Mouse (Mus musculus) forebrain, embryonic 11.5 days (tissue): Measurements from ENCODE around the gene Mpp1. TPM values are rescaled to one million over a fixed set of nuclear protein-coding genes. Genes with fewer than 3 reads are reported as not detected.

Experiments
- ATAC-seq: fragments of 200-750 bp; cut with Nextera tagmentation; replicated peaks from 2 replicates; pipeline ENCODE4 v1.8.0; 2017; ENCODE audit warnings: moderate TSS enrichment; ENCODE audit not compliant: low FRiP score
- DNase-seq: peaks from one replicate; pipeline ENCODE4 v3.0.0-alpha.2; 2017; ENCODE audit warnings: low spot score
- H3K27ac ChIP-seq: fragments of 300-500 bp; sonication (generic); 2 replicates; pipeline ENCODE4 v1.5.1; 2014; ENCODE audit warnings: low read depth, low read length
- H3K27me3 ChIP-seq: fragments of 300-500 bp; sonication (generic); 2 replicates; pipeline ENCODE4 v1.6.1; 2014; ENCODE audit warnings: mild to moderate bottlenecking, low read length, mixed read lengths; ENCODE audit not compliant: control insufficient read depth, insufficient read depth
- H3K36me3 ChIP-seq: fragments of 300-500 bp; sonication (generic); 2 replicates; pipeline ENCODE4 v1.6.1; 2014; ENCODE audit warnings: mild to moderate bottlenecking, low read length, moderate library complexity, mixed read lengths; ENCODE audit not compliant: control insufficient read depth, insufficient read depth
- H3K4me1 ChIP-seq: fragments of 300-500 bp; sonication (generic); replicated peaks from 2 replicates; pipeline ENCODE4 v1.6.1; 2014; ENCODE audit warnings: low read length, mixed read lengths; ENCODE audit not compliant: control insufficient read depth, insufficient read depth
- H3K4me2 ChIP-seq: fragments of 300-500 bp; sonication (generic); 2 replicates; pipeline ENCODE4 v1.6.1; 2014; ENCODE audit warnings: low read depth, mild to moderate bottlenecking, low read length, moderate library complexity, mixed read lengths; ENCODE audit not compliant: severe bottlenecking
- H3K4me3 ChIP-seq: fragments of 300-500 bp; sonication (generic); 2 replicates; pipeline ENCODE4 v1.5.1; 2014; ENCODE audit warnings: low read depth, low read length
- H3K9ac ChIP-seq: fragments of 300-500 bp; sonication (generic); 2 replicates; pipeline ENCODE4 v1.6.1; 2014; ENCODE audit warnings: low read length
- H3K9me3 ChIP-seq: fragments of 300-500 bp; sonication (generic); 2 replicates; pipeline ENCODE4 v1.6.1; 2016; ENCODE audit warnings: low read length, mixed read lengths; ENCODE audit not compliant: control insufficient read depth
- WGBS: fragments of 180-500 bp; shearing (Covaris S2); extraction: QIAGEN DNeasy Blood & Tissue Kit; methylation state at CpG from one replicate; pipeline ENCODE4 v1.1.7; 2014; 5-methylcytosine and 5-hydroxymethylcytosine counted together
- polyA plus RNA-seq: library from polyadenylated mRNA; unstranded; fragments of >200 nt; fragmentation: Nextera tagmentation; extraction: Ambion mirVana; gene quantifications from 2 replicates; pipeline ENCODE4 v1.2.1, GENCODE M21; 2014

Gene Mpp1
- polyA plus RNA-seq, 1 experiment from 2014 or later: 20.7 TPM

DNA sequence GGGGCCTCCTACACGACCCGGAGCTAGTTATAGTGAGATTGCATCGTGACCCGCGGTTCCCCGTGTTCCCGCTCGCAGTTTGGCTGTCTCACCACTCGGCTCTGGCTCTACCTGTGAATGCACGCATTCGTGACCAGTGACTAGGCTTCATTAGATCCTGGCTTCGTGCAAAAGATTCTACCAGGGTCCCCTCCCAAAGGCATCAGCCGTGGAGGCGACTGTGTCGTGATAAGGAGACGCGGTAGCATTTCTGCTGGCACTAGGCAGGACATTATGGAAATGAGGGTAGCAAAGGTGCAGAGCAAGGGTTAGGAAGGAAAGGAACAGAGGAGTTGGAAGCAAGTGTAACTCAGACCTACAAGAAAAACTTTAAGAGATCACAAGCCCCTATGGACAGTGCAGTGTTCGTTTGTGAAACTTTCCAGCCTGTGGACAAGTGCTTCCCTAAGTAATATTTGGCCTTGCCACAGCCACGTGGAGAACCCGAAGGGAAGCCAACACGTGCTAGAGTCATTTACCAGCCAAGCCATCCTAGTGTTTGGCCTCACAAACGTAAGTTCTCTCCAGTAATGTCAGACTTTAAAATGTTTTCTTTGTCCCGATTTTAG lies 34.5 kb downstream of the Mpp1 start:
- Histone ChIP-seq H3K27ac (no peak overlapping the region), H3K36me3 (no peaks in the 10 kb centered on the region), H3K4me1 (no peaks in the 10 kb centered on the region), H3K27me3 (no peaks in the 10 kb centered on the region), H3K4me3 (peak overlapping the region; percentile 54), H3K9me3 (no peaks in the 10 kb centered on the region), H3K9ac (peak overlapping the region; percentile 68), H3K4me2 (peak overlapping the region; percentile 52)
- ATAC-seq (peak; percentile 35; the same call in 1 of the 2 replicates), DNase-seq (no peak)
- 20% methylated on average over 23 of the region's 23 CpGs for WGBS

- Histone ChIP-seq H3K27me3 (no peaks in the 10 kb centered on the region), H3K4me1 (no peaks in the 10 kb centered on the region), H3K4me3 (peak within 1 kb of the TSS; percentile 54), H3K27ac (no peak within 1 kb of the TSS), H3K4me2 (peak within 1 kb of the TSS; percentile 52), H3K9ac (peak within 1 kb of the TSS; percentile 68), H3K36me3 (no peaks in the 10 kb centered on the region), H3K9me3 (no peaks in the 10 kb centered on the region)
- ATAC-seq (peak; percentile 99), DNase-seq (peak; percentile 91)
- 22% methylated on average over 28 of the region's 29 CpGs for WGBS
Observed at GRCm38 (mm10) chrX:75095369-75096162, 35.2 kb downstream of the Mpp1 start, which contains the start of gene Dkc1. TSS of gene Dkc1 (plus strand) at chrX:75095854.

GRCm38 (mm10) chrX:75085654-75086053 lies 45.2 kb downstream of the Mpp1 start:
- no peaks in the 10 kb centered on the region for H3K9me3 ChIP-seq
- H3K36me3 ChIP-seq: no peaks in the 10 kb centered on the region
- ATAC-seq (no peak), DNase-seq (no peak)
- H3K27me3 ChIP-seq: no peaks in the 10 kb centered on the region
- no peaks in the 10 kb centered on the region for H3K4me1 ChIP-seq
- H3K27ac ChIP-seq: no peak overlapping the region
- no peak overlapping the region for H3K4me3 ChIP-seq
- 32% methylated on average over 1 of the region's 1 CpGs for WGBS
- no peak overlapping the region for H3K9ac ChIP-seq
- no peak overlapping the region for H3K4me2 ChIP-seq

- no peak within 1 kb of the TSS for H3K27ac ChIP-seq
- no peaks in the 10 kb centered on the region for H3K4me1 ChIP-seq
- no peaks in the 10 kb centered on the region for H3K36me3 ChIP-seq
- no peaks in the 10 kb centered on the region for H3K9me3 ChIP-seq
- DNase-seq (peak; percentile 70), ATAC-seq (peak; percentile 85)
- peak within 1 kb of the TSS; percentile 37 for H3K4me3 ChIP-seq
- peak within 1 kb of the TSS; percentile 36; the same call in 1 of the 2 replicates for H3K9ac ChIP-seq
- peak within 1 kb of the TSS; percentile 51 for H3K4me2 ChIP-seq
- WGBS: 12% methylated on average over 12 of the region's 17 CpGs
- H3K27me3 ChIP-seq: no peaks in the 10 kb centered on the region
Observed at GRCm38 (mm10) chrX:75084774-75085508, 45.9 kb downstream of the Mpp1 start, which contains the start of gene Gab3. TSS of gene Gab3 (minus strand) at chrX:75085458.

GRCm38 (mm10) chrX:75083982-75084773 lies 46.6 kb downstream of the Mpp1 start:
- no peaks in the 10 kb centered on the region for H3K9me3 ChIP-seq
- no peaks in the 10 kb centered on the region for H3K27me3 ChIP-seq
- ATAC-seq (peak; percentile 60; the same call in 1 of the 2 replicates), DNase-seq (peak; percentile 57)
- H3K27ac ChIP-seq: no peak overlapping the region
- WGBS: 30% methylated on average over 23 of the region's 26 CpGs
- H3K9ac ChIP-seq: peak overlapping the region; percentile 36; the same call in 1 of the 2 replicates
- H3K36me3 ChIP-seq: no peaks in the 10 kb centered on the region
- no peaks in the 10 kb centered on the region for H3K4me1 ChIP-seq
- peak overlapping the region; percentile 37 for H3K4me3 ChIP-seq
- peak overlapping the region; percentile 51 for H3K4me2 ChIP-seq

DNA sequence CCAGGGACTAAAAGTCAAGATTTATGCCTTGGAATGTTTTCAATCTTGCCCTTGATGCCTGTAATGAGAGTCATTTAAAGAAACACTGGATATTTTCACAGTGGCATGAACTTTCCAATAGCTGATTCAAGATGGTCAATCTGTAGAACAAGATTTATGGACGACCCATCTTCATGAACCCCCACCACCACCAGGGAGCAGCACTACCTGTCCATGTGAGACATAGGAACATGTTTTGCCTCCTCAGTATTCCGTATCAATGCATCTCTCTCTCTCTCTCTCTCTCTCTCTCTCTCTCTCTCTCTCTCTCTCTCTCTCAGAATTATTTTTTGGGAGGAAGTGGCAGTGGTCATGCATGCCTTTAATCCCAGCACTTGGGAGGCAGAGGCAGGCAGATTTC lies 48.5 kb downstream of the Mpp1 start:
- Histone ChIP-seq H3K9me3 (no peaks in the 10 kb centered on the region), H3K27ac (no peak overlapping the region), H3K4me2 (no peak overlapping the region), H3K4me1 (no peaks in the 10 kb centered on the region), H3K27me3 (no peaks in the 10 kb centered on the region), H3K4me3 (no peak overlapping the region), H3K36me3 (no peaks in the 10 kb centered on the region), H3K9ac (no peak overlapping the region)
- no peak for DNase-seq
- 56% methylated on average over 2 of the region's 2 CpGs for WGBS
- no peak for ATAC-seq
